Mouse (Mus musculus) skeletal muscle tissue, adult 2 months (tissue): ENCODE results near the gene Zfp422.
"Not testable (repeated sequence)": the region's sequence is repeated elsewhere in the genome, so short reads cannot be mapped to it uniquely, and the experiment has no call there.

Experiments
- DNase-seq: peaks from one replicate; pipeline ENCODE4 v3.0.0-alpha.2; 2012; ENCODE audit warnings: low read depth, low spot score

Gene Zfp422

DNA sequence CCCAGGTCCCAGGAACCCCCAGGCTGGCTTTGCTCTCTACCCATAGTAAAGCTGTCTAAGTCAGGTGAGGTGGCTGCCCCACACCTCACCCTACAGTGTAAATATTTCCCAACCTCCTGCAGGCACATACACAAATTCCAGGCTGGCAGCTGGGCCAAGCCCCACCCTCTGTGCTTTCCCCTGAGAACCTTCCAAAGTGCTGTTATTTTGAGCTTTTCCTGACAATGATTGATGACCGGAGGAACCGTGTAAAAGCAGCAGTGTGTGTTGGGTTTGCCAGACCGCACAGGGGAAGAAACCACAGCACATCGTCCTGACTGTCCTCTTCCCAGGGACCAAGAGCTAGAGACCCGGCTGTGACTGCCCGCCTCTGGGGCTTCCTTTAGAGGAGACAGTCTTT, 21.6 kb upstream of the Zfp422 start, which contains the start of gene Depp1:
Gene Depp1 (plus strand): TSS at position 204 of the 400 bp plus-strand sequence.
- peak; percentile 59 for DNase-seq

DNA sequence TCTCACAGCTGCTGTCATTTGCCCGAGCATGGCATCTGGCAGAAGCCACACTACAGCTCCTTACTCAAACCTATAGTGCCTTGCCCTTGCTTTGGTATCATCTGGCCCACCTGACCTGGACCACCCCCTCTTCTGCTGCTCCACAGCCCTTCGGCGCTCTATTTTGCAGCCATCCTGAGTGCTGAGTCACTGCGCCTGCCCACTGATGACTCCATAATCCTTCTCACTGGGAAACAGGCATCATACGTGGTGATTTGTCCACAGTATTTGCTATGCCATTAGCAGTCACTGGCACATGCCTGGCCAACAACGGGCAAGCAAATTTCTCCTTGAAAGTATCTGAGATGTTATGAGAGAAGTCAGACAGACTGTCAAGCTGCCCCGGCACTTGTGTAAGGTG, 21.0 kb upstream of the Zfp422 start:
- no peak for DNase-seq

DNA sequence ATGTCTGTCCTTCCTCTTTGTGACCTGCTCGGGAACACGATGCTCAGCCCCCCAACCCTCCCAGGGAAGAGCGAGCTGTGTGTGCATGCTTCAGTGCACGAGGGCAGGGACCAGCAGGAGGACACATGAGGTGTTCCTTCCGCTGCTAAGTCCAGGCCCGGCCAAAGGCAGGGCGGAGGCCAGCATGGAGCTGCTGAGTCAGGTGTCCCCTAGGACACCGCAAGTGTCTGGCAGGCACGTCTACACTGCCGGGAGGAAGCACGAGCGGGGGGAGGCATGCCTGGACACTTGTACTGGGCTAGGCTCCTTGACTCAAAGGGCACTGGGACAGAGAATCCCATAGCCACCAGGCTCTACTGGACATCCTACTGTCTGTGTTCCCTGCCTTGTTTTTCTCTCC, 19.0 kb upstream of the Zfp422 start:
- DNase-seq, result peak; percentile 88

DNA sequence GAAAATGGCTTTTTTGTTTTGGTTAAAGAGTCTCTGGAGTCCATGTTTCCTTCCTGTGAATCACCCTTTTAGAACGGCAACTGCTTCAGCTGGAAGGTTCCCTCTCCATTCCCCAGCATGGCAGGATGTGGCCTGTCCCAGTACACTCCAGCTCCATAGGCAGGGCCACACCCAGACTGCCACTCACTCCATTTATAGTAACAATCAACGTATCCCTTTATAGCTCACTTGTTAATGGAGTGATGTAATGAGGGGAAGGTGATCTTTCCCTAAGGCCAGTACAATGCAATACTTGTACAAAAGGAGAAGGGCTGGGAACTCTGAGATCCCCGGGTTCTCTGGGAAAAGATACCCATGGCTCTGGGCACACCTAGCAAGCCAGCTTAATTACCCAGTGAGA, 15.5 kb upstream of the Zfp422 start:
- DNase-seq, result no peak

DNA sequence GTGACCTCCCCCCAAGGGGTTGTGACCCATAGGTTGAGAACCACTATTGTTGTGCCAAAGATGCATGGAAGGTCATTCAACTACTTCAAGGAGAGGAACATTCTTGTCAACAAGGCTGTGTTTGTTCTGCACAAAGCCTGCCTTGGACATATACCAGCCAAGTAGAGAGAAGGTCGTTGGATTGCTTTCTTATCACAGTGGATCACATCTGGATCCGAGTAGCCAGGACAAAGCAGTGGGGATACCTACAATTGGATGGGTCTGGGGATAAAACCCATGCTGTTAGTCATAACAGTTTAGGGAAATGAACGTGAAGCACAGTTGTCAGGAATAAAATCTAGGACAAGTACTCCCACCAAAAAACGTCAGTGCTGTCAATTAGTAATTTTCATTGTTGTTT, 15.1 kb upstream of the Zfp422 start:
- no peak for DNase-seq

DNA sequence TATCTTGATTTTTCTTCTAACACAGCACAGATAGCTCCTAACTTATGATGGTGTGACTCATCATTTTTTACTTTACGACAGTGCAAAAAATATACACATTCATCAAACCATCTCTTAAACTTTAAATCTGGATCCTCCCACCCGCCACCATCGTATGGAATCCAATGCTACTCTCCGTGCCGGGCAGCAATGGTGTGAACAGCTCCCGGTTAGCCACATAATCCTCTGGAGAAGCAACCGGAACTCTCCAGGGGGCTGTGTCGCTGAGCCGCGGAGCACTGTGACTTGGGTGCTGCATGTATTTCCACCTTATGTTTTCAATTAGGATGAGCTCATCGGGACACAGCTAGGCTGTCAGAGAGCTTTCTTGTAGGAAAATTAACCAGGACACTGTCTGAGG, 14.1 kb upstream of the Zfp422 start:
- DNase-seq, result no peak

DNA sequence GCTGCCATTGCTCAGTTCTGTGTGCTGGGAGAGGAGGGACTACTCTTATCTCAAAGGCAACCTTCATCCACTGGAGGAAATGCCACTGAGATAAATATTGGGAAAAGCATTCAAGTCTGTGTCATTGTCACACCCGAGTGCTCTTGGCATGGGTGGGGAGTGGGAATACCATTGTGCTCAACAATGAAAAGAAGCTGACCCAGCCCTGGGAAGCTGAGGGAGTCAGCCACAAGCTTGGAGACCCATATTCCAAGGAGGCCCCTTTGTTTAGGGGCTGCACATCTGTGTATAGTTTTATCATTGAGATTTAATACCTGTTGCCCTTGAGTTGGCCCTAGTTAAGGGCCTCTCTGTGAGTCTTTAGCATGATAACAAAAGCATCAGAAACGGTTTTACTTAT, 10.9 kb upstream of the Zfp422 start:
- no peak for DNase-seq

DNA sequence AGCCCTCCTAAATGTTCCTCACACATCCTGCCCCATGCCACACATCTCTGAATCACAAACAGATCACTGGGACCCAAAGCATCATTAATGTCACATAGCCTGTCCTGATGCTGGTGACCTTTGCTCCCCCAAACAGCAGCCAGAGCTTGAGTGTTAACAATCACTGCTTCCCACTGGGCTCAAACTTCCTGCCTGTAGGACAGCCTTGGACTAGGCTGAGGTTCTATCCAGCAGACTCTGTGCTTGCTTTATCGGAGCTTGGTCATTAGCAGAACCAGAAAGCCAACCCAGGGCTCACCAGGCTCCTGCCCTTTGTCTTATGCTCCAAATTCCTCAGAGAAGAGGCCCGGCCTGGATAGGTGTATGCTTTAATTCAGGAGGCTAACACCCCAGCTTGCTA, 10.1 kb upstream of the Zfp422 start:
- no peak for DNase-seq

DNA sequence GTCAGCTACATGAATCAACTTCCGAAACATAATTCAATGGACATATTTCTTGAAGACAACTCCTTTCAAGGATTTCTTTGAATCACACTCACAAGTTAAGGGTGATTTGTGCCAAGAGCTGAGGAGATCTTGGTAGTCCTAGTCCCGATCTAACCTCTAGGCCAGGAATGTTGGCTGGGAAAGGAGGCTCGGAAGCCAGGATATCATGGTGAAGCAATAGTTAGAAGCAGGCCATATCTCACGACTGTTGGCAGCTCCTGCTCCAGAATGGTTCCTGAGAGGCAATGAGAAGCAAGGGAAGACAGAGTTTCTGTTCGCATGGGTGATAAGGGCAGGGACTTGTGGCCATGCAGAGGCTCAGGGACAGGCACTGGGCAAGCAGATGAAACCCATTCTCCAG, 8.7 kb upstream of the Zfp422 start:
- DNase-seq, result peak; percentile 57

DNA sequence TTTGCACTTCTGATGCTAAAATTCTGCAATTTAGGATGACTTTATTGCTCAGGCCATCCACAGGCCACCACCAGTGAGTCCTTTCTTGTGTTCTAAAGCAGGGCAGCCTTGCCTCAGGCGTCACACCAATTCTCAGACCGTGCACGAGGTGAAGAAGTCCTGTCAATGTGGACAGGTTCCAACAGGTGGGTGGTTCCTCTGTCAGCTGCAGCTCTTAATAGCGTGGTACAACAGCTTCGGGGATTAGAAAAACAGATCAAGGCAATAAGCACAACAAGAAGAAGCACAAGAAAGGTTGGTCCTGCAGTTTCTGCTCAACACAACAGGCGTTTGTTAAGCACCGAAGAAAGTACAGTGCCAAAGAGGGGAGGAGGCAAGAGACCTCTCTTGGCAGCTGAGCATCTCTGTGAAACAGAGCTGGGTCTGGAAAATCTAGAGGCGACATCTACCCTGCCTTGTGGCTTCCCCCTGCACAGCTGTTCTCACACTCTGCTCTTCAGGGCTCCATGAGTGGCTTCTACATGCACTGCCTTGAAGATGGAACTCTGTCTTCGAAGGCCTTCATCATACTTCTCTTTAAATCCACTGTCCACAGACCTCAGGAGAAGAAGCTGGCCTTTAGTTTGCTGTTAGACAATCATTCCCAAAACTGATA, 7.9 kb upstream of the Zfp422 start:
- DNase-seq, result no peak

DNA sequence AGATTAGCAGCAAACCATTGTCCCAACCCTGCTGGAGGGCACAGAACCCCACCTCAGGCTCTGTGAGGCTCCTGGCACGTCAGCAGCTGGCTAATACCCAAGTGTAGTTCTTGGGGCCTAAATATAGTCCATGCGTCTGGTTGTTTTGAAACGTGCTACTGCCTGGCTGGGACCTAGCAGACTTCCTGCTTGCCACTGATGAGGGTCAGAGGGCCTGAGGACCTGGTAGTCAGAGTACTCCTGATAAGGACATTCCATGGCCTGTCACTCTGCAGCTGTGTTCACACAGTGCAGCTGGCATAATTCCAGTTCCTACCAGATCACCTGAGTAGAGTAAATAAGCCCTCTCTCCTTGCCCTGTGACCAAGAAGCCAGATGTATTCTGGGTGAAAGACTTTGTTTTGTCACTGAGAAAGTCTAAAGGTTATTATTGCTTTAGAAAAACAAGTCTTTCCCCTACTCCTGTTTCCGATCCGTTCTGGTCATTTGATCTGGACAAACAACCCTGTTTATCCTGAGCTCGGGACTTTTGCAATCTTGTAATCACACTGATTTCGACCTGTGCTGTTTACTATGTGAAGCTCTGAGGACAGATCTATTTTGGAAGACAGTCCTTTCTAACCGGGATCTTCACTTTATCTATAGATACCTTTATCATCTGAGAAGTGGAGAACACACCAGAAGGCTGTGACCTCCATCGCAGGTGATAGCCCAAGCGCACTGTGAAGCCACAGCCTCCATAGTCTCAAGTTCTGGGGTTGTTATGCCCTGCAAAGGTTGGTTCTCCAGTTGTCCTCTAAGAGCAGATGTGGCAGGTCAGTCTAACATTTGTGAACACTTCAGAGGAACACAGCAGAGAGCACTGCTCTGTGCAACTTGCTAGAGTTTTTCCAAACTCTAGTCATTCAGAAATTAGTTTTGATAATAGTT, 6.7 kb upstream of the Zfp422 start:
- DNase-seq, result peak; percentile 75

DNA sequence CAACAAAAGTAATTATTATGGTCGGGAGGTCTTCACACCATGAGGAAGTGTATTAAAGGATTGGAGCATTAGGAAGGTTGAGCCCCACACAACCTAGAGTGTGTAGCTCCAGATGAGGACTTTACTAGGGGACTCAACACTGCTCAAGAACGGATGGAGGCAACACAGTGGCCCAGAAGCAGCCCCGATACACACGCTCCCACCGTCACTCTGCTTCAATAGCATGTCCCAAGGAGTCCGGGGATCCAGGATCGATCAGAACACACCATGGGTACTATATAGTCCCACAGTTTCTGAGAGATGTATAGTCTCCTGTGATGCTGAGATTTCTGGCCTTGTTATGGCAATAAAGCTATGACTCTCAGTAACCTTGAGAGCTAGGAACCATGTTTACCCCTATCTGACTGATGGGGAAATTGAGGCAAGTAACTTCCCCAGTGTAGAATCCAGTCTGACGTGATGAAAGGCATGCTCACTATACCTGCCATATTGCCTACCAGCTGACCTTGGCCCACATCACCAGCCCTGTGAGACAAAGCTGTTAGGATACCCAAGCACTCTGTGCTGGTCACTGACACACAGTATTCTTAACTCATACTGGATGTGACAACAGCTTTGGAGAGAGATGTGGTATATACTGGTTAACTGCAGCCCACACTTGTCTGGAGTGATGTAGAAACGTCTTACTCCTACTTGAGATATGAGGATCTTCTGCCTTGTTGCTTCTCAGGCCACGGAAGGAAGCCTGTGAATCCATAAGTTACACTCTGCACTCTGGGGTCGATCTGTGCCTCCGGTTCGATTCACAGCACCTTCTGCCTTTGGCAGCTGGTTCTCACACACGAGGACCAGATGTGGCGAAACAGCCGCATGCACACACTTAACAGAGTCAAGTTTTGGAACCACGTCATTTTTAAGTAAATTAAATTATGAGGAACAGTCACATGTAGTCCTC, 5.2 kb upstream of the Zfp422 start:
- no peak for DNase-seq

DNA sequence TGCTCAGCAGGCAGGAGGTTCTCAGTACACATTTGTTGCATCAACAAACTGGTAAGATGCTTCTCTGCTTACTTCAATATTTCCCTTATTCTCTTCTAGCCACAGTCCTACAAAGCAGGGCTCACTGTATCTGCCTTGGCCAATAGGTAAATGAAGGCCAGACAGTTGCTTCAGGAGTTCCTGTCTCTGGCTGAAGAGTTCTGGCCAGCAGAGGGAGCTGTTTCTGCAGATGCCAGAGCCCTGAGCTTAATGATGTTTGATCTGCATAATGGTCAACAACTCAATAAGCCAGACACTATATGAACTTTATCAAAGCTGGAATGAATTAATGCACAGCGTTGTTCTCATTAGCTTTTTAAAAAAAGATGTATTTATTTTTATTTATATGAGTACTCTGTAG, 3.3 kb upstream of the Zfp422 start:
- DNase-seq, result peak; percentile 56

DNA sequence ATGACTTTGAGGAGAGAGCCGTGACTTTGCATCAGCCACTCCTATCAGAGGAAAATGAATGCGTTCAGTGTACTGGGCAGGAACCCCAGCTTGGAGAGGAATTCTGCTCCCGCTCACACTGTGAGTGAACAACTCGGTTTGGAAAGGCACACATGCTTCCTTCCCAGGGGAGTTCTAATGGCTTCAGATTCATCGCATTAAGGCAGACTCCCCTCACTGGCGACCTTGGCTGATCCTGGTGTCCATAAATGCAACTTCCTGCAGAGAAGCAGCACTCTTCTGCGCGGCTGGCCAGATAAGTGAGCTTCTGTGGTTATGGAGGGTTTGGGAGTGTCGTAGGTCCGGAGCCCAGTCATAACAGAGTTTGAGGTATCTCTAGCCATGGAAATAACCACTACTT, 967 bp upstream of the Zfp422 start:
- DNase-seq, result no peak

DNA sequence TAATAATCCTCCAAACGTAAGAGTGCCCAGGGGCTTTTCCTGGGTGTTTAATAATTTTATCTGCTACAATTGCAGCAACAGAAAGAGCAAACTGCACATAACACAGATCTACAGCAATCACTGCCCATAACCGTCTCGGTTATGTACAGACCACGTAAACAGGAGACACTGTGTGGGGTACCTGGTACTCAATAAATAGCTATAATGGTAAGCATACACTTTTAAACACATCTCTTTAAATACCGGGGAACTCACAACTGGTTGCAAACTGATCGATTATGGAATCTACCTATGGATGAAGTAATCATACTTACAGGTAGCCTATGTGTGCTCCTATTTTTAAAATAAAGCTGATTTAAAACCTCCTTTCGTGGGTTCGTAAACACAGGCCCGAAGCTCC, 704 bp downstream of the Zfp422 start:
- DNase-seq, result no peak

DNA sequence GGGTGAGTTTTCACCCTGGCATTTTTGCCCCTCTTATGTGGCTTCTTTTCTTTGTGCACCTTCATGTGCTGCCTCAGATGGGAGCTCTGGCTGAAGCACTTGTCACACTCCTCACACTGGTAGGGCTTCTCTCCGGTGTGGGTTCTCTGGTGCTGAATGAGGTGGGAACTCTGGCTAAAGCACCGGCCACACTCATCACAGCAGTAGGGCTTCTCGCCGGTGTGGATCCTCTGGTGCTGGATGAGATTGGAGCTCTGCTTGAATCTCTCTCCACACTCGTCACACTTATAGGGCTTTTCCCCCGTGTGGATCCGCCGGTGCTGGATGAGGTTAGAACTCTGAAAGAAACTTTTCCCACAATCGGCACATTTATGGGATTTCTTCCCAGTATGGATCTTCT, 2.4 kb downstream of the Zfp422 start:
- not testable (repeated sequence) for DNase-seq

DNA sequence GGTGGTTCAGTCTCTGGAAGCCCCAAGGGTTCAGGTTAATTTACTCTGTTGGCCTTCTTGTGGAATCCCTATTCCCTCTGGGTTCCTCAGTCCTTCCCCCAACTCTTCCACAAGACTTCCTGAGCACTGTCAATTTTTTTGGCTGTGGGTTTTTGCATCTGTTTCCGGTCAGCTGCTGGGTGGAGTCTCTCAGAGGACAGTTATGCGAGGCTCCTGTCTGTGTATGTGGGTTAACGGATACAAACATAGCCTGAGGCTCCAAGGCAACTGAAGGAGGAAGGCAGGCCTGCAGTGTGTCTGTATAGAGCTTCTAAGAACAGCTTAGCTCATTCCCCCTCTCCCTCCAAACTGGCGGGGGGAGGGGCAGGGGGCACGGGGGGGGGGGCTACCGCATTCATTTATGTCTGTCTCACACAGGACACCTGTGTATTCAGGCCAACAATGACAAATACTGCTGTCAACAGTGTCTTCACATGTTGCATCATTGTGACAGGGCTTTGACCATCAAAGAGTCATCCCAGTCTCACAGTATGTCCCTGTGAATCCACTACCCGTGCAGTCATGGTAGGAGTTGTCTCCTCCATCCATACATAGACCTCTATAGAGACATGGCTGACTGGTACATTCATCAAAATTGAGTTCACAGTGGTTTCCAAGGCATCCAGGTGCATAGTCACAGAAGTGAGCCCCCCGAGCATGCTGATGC, 7.3 kb downstream of the Zfp422 start:
- peak; percentile 38 for DNase-seq

DNA sequence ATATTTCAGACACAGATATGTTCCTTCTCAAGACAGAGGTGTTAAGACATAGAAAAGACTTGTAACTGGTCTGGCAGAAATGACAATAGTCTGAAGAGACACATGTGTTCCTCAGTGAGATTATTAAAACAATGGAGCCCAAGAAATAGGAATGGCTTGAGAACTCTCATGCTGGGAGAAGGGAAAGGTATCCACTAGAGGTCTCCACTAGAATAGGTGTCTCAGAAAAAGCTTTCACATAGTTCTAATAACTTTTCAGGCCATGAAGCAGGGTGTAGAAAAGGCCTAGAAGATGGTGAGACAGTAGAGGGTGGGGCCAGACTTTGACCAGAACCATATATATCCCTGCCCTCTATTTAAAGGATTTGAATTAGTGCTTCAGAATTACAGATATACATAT, 10.7 kb downstream of the Zfp422 start:
- no peak for DNase-seq

DNA sequence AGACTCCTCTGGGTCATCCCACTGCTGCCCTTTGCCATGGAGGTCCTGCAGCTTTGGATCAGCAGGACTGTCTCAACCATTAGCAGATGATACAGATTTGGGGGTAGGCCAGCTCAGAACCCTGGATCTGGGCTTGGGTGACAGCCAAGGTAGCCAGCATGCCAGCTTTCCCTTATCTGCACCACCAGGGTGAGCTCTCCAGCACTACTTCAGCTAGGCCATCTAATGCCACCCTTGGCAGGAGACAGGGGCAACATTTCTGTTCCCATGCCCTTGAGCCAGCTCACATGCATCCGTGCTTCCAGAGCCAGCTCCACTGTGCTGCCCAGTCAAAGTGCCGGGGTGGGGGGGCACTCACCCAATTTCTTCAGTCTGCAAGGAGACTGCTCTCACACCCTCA, 13.1 kb downstream of the Zfp422 start:
- DNase-seq, result no peak

DNA sequence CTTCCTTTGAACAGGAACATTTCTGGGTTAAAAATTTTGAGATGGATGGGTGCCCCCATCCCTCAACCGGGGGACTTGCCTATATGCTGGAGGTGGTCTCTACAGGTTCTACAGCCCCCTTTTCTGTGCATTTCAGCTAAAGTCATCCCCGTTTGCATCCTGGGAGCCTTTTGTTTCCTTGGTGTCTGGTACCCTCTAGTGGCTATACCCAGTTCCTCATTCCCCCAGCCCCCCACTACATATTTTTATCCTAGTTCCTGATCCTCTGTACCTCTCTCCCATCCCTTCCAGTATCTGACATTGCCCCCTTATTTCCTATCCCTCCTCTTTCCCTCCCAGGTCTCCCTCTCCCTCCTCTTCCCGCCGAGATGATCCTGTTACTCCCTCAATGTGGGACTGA, 21.6 kb downstream of the Zfp422 start:
- DNase-seq, result no peak

DNA sequence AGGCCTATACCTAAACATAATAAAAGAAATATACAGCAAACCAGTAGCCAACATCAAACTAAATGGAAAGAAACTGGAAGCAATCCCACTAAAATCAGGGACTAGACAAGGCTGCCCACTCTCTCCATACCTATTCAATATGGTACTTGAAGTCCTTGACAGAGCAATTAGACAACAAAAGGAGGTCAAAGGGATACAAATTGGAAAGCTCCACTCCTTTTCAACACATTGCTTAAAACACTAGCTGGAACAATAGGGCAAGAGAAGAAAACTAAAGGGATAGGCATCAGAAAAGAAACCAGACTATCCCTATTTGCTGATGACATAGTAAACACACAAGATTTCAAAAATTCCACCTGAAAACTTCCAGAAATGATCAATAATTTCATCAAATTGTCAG, 27.8 kb downstream of the Zfp422 start:
- not testable (repeated sequence) for DNase-seq
